Mouse (Mus musculus) embryonic facial prominence, embryonic 14.5 days (tissue): Measurements from ENCODE around the gene Eps8. TPM values are rescaled to one million over a fixed set of nuclear protein-coding genes. Genes with fewer than 3 reads are reported as not detected.

ENCODE experiments used
- ATAC-seq: fragments of 200-750 bp; cut with Nextera tagmentation; 2 replicates; pipeline ENCODE4 v1.8.0; 2017; ENCODE audit warnings: low read depth, moderate number of reproducible peaks, moderate TSS enrichment
- DNase-seq: peaks from one replicate; pipeline ENCODE4 v3.0.0-alpha.2; 2015; ENCODE audit warnings: low spot score
- H3K27ac ChIP-seq: fragments of 300-500 bp; sonication (generic); replicated peaks from 2 replicates; pipeline ENCODE4 v1.5.1; 2014; ENCODE audit warnings: low read depth, mild to moderate bottlenecking, low read length, moderate library complexity
- H3K27me3 ChIP-seq: fragments of 300-500 bp; sonication (generic); replicated peaks from 2 replicates; pipeline ENCODE4 v1.6.1; 2014; ENCODE audit warnings: low read length; ENCODE audit not compliant: control insufficient read depth, insufficient read depth
- H3K36me3 ChIP-seq: fragments of 300-500 bp; sonication (generic); 2 replicates; pipeline ENCODE4 v1.6.1; 2014; ENCODE audit warnings: low read length, mixed read lengths; ENCODE audit not compliant: control insufficient read depth, insufficient read depth
- H3K4me1 ChIP-seq: fragments of 300-500 bp; sonication (generic); 2 replicates; pipeline ENCODE4 v1.6.1; 2014; ENCODE audit warnings: antibody characterized with exemption, low read length; ENCODE audit not compliant: control insufficient read depth, insufficient read depth
- H3K4me2 ChIP-seq: fragments of 300-500 bp; sonication (generic); 2 replicates; pipeline ENCODE4 v1.6.1; 2014; ENCODE audit warnings: low read depth, mild to moderate bottlenecking, low read length, moderate library complexity, mixed read lengths
- H3K4me3 ChIP-seq: fragments of 300-500 bp; sonication (generic); 2 replicates; pipeline ENCODE4 v1.5.1; 2014; ENCODE audit warnings: low read depth, mild to moderate bottlenecking, low read length
- H3K9ac ChIP-seq: fragments of 300-500 bp; sonication (generic); 2 replicates; pipeline ENCODE4 v1.6.1; 2014; ENCODE audit warnings: low read depth, mild to moderate bottlenecking, low read length, moderate library complexity, mixed read lengths
- H3K9me3 ChIP-seq: fragments of 300-500 bp; sonication (generic); 2 replicates; pipeline ENCODE4 v1.6.1; 2016; ENCODE audit warnings: low read length; ENCODE audit not compliant: control insufficient read depth
- WGBS: fragments of 180-500 bp; shearing (Covaris S2); extraction: QIAGEN DNeasy Blood & Tissue Kit; methylation state at CpG from one replicate; pipeline ENCODE4 v1.1.7; 2014; 5-methylcytosine and 5-hydroxymethylcytosine counted together
- polyA plus RNA-seq: library from polyadenylated mRNA; unstranded; fragments of >200 nt; fragmentation: Nextera tagmentation; extraction: Ambion mirVana; gene quantifications from 2 replicates; pipeline ENCODE4 v1.2.1, GENCODE M21; 2014

Eps8 gene
- polyA plus RNA-seq, 1 experiment from 2014 or later = 28.7 TPM

- H3K9ac ChIP-seq = no peak overlapping the region
- ATAC-seq (no peak), DNase-seq (no peak)
- H3K36me3 ChIP-seq = peaks cover 13% of the 10 kb centered on the region; the same call in 1 of the 2 replicates
- H3K27ac ChIP-seq = no peak overlapping the region
- H3K4me1 ChIP-seq = peaks cover 9% of the 10 kb centered on the region
- no peak overlapping the region for H3K4me2 ChIP-seq
- no peak overlapping the region for H3K4me3 ChIP-seq
- H3K27me3 ChIP-seq = no peaks in the 10 kb centered on the region
- 64% methylated on average over 1 of the region's 1 CpGs for WGBS
- 0 out of 2 replicates have a peak, but pooled peaks cover 8% of the 10 kb centered on the region for H3K9me3 ChIP-seq
Observed at GRCm38 (mm10) chr6:137473433-137473832, 181.2 kb downstream of the Eps8 start.

GRCm38 (mm10) chr6:137472129-137472528 lies 182.5 kb downstream of the Eps8 start:
- H3K4me2 ChIP-seq = no peak overlapping the region
- 0 out of 2 replicates have a peak, but pooled peaks cover 8% of the 10 kb centered on the region for H3K9me3 ChIP-seq
- peak; percentile 41 for DNase-seq
- H3K36me3 ChIP-seq = peaks cover 10% of the 10 kb centered on the region; the same call in 1 of the 2 replicates
- H3K27ac ChIP-seq = no peak overlapping the region
- WGBS = 70% methylated on average over 9 of the region's 9 CpGs
- H3K9ac ChIP-seq = no peak overlapping the region
- peak; percentile 10; the same call in 1 of the 2 replicates for ATAC-seq
- H3K4me1 ChIP-seq = peaks cover 9% of the 10 kb centered on the region
- H3K27me3 ChIP-seq = no peaks in the 10 kb centered on the region
- H3K4me3 ChIP-seq = no peak overlapping the region

- Histone ChIP-seq H3K4me1 (peaks cover 9% of the 10 kb centered on the region), H3K9me3 (0 out of 2 replicates have a peak, but pooled peaks cover 1% of the 10 kb centered on the region), H3K27me3 (no peaks in the 10 kb centered on the region), H3K4me2 (no peak overlapping the region), H3K36me3 (0 out of 2 replicates have a peak, but pooled peaks cover 1% of the 10 kb centered on the region), H3K27ac (peak overlapping the region; percentile 57), H3K9ac (no peak overlapping the region), H3K4me3 (no peak overlapping the region)
- WGBS = 24% methylated on average over 11 of the region's 11 CpGs
- DNase-seq (peak; percentile 97), ATAC-seq (peak; percentile 93)
Observed at GRCm38 (mm10) chr6:137470901-137471598, 183.6 kb downstream of the Eps8 start.

- H3K4me1 ChIP-seq = peaks cover 13% of the 10 kb centered on the region
- no peak for ATAC-seq
- no peaks in the 10 kb centered on the region for H3K36me3 ChIP-seq
- H3K27ac ChIP-seq = no peak overlapping the region
- no peaks in the 10 kb centered on the region for H3K27me3 ChIP-seq
- H3K4me3 ChIP-seq = no peak overlapping the region
- H3K9ac ChIP-seq = no peak overlapping the region
- no peaks in the 10 kb centered on the region for H3K9me3 ChIP-seq
- no peak for DNase-seq
- H3K4me2 ChIP-seq = no peak overlapping the region
- WGBS = 97% methylated on average over 4 of the region's 4 CpGs
Observed at GRCm38 (mm10) chr6:137469541-137469940, 185.1 kb downstream of the Eps8 start.

- H3K4me3 ChIP-seq = no peak overlapping the region
- ATAC-seq = no peak
- DNase-seq = no peak
- no peak overlapping the region for H3K27ac ChIP-seq
- no peaks in the 10 kb centered on the region for H3K9me3 ChIP-seq
- no peak overlapping the region for H3K4me2 ChIP-seq
- H3K4me1 ChIP-seq = peaks cover 13% of the 10 kb centered on the region
- H3K36me3 ChIP-seq = no peaks in the 10 kb centered on the region
- no peak overlapping the region for H3K9ac ChIP-seq
- WGBS = 92% methylated on average over 3 of the region's 3 CpGs
- no peaks in the 10 kb centered on the region for H3K27me3 ChIP-seq
Observed at GRCm38 (mm10) chr6:137467696-137468095, 187.0 kb downstream of the Eps8 start.

- no peaks in the 10 kb centered on the region for H3K36me3 ChIP-seq
- DNase-seq = no peak
- peaks cover 13% of the 10 kb centered on the region for H3K4me1 ChIP-seq
- H3K4me2 ChIP-seq = no peak overlapping the region
- H3K9me3 ChIP-seq = no peaks in the 10 kb centered on the region
- no peak overlapping the region for H3K4me3 ChIP-seq
- no peaks in the 10 kb centered on the region for H3K27me3 ChIP-seq
- 69% methylated on average over 2 of the region's 2 CpGs for WGBS
- no peak overlapping the region for H3K27ac ChIP-seq
- ATAC-seq = no peak
- H3K9ac ChIP-seq = no peak overlapping the region
Observed at GRCm38 (mm10) chr6:137466256-137466655, 188.4 kb downstream of the Eps8 start.

- H3K4me1 ChIP-seq = peaks cover 7% of the 10 kb centered on the region; the same call in 1 of the 2 replicates
- H3K9ac ChIP-seq = no peak overlapping the region
- H3K27me3 ChIP-seq = no peaks in the 10 kb centered on the region
- WGBS = 9% methylated on average over 2 of the region's 2 CpGs
- no peaks in the 10 kb centered on the region for H3K9me3 ChIP-seq
- H3K4me2 ChIP-seq = no peak overlapping the region
- no peak overlapping the region for H3K4me3 ChIP-seq
- no peaks in the 10 kb centered on the region for H3K36me3 ChIP-seq
- DNase-seq (peak; percentile 94), ATAC-seq (peak; percentile 83)
- H3K27ac ChIP-seq = no peak overlapping the region
Observed at GRCm38 (mm10) chr6:137465253-137465652, 189.4 kb downstream of the Eps8 start.

- no peak overlapping the region for H3K4me2 ChIP-seq
- DNase-seq (no peak), ATAC-seq (no peak)
- H3K4me3 ChIP-seq = no peak overlapping the region
- no peak overlapping the region for H3K9ac ChIP-seq
- no peak overlapping the region for H3K27ac ChIP-seq
- H3K9me3 ChIP-seq = no peaks in the 10 kb centered on the region
- no peaks in the 10 kb centered on the region for H3K27me3 ChIP-seq
- WGBS = 88% methylated on average over 5 of the region's 5 CpGs
- H3K36me3 ChIP-seq = no peaks in the 10 kb centered on the region
- H3K4me1 ChIP-seq = 0 out of 2 replicates have a peak, but pooled peaks cover 4% of the 10 kb centered on the region
Observed at GRCm38 (mm10) chr6:137463771-137464170, 190.9 kb downstream of the Eps8 start.

- no peaks in the 10 kb centered on the region for H3K27me3 ChIP-seq
- no peaks in the 10 kb centered on the region for H3K36me3 ChIP-seq
- WGBS = 73% methylated on average over 7 of the region's 7 CpGs
- no peaks in the 10 kb centered on the region for H3K9me3 ChIP-seq
- no peak overlapping the region for H3K27ac ChIP-seq
- H3K4me2 ChIP-seq = no peak overlapping the region
- no peak overlapping the region for H3K9ac ChIP-seq
- H3K4me3 ChIP-seq = no peak overlapping the region
- H3K4me1 ChIP-seq = peaks cover 6% of the 10 kb centered on the region; the same call in 1 of the 2 replicates
- ATAC-seq (no peak), DNase-seq (no peak)
Observed at GRCm38 (mm10) chr6:137458136-137458535, 196.5 kb downstream of the Eps8 start.
